Comparison of ENCODE assay signal across 16 mouse cellular contexts in genomic region chr6:146107117-146107832, GRCm38 (mm10).
DNase-seq lines count a peak whose midpoint lies in the region; ATAC-seq and TF ChIP-seq lines count a peak whose summit lies in the region.
"Had no signal": no experiment of that assay in that cellular context is flagged by ENCODE, and none has a peak within 500 bp of the region (broad histone marks: within the 10 kb centered on the region; RNA-seq: fewer than 3 reads in every experiment).

No protein-coding gene starts in this region.

- H3K79me2 ChIP-seq in CH12.LX (replicated peaks; ENCODE audit: control insufficient read depth, extremely low read depth, insufficient read depth, poor library complexity, severe bottlenecking): no peaks in the 10 kb centered on the region

- TF ChIP-seq CTCF in CH12.LX (conservative IDR thresholded peaks at IDR 0.05 in 1 of 2, IDR thresholded peaks at IDR 0.05 in 1 of 2; ENCODE audit: low read depth in 2 of 2, low read length in 2 of 2): no peak

- DNase-seq in thymus, postnatal 14 days: peak; percentile 8
- DNase-seq in thymus, postnatal 25 days: no peak
- DNase-seq in CH12.LX (ENCODE audit: extremely low read depth): peak; percentile 63
- DNase-seq in induced T-regulatory cell, adult 2 months (ENCODE audit: low read depth): peak; percentile 40
- no peak for DNase-seq in kidney, postnatal 25 days
- DNase-seq in left cerebral cortex, adult 9 months (ENCODE audit: low spot score in 2 of 2): no peak
- DNase-seq: cerebellum, postnatal 14 days; liver, embryonic 13.5 days had no signal

- TF ChIP-seq POLR2A in CH12.LX (IDR thresholded peaks at IDR 0.05; ENCODE audit: low read depth, low read length): no peak

- no peak overlapping the region for H3K4me2 ChIP-seq in CH12.LX (ENCODE audit: insufficient read depth, low read depth, poor library complexity, severe bottlenecking)
- no peak overlapping the region for H3K4me2 ChIP-seq in kidney, embryonic 16.5 days (replicated peaks; ENCODE audit: low read depth, low read length)
- H3K4me2 ChIP-seq: heart, embryonic 15.5 days; intestine, embryonic 15.5 days; limb, embryonic 12.5 days; liver, embryonic 13.5 days; midbrain, embryonic 12.5 days; stomach, embryonic 15.5 days had no signal

- no peak overlapping the region for H3K4me3 ChIP-seq in CH12.LX (replicated peaks in 1 of 3; ENCODE audit: low read depth in 2 of 3, low read length in 2 of 3, poor library complexity in 1 of 3)
- H3K4me3 ChIP-seq in kidney, embryonic 16.5 days (ENCODE audit: low read length): no peak overlapping the region
- H3K4me3 ChIP-seq: heart, embryonic 15.5 days; intestine, embryonic 15.5 days; left cerebral cortex, adult 2 months; limb, embryonic 12.5 days; liver, embryonic 13.5 days; midbrain, embryonic 12.5 days; stomach, embryonic 15.5 days had no signal

- H3K27ac ChIP-seq in CH12.LX (ENCODE audit: insufficient read depth, low read depth): no peak overlapping the region
- H3K27ac ChIP-seq in kidney, embryonic 16.5 days (ENCODE audit: low read length): no peak overlapping the region
- H3K27ac ChIP-seq: heart, embryonic 15.5 days; intestine, embryonic 15.5 days; left cerebral cortex, adult 2 months; limb, embryonic 12.5 days; liver, embryonic 13.5 days; midbrain, embryonic 12.5 days; stomach, embryonic 15.5 days had no signal

- H3K27me3 ChIP-seq in CH12.LX (replicated peaks): no peaks in the 10 kb centered on the region
- H3K27me3 ChIP-seq in kidney, embryonic 16.5 days (ENCODE audit: insufficient read depth, low read length): no peaks in the 10 kb centered on the region
- H3K27me3 ChIP-seq: heart, embryonic 15.5 days; intestine, embryonic 15.5 days; limb, embryonic 12.5 days; liver, embryonic 13.5 days; midbrain, embryonic 12.5 days; stomach, embryonic 15.5 days had no signal

- ATAC-seq in kidney, embryonic 16.5 days (ENCODE audit: low FRiP score, low TSS enrichment): no peak
- ATAC-seq: forebrain, embryonic 14.5 days; intestine, embryonic 15.5 days had no signal

- 77% methylated on average over 4 of the region's 4 CpGs for WGBS in kidney, embryonic 16.5 days

- dilution Hi-C loops in CH12.LX (cut with MboI; ENCODE audit: extremely low pct_ligation_motif_present, extremely low pct_unique_long_range_greater_than_20kb, low sequenced_read_pairs): no loop called here

- in situ Hi-C loops in CH12.LX (cut with MboI; ENCODE audit: low pct_ligation_motif_present, low pct_unique_long_range_greater_than_20kb, low sequenced_read_pairs): no loop called here

- no peak overlapping the region for H3K9ac ChIP-seq in CH12.LX (ENCODE audit: insufficient read depth, low read depth)
- no peak overlapping the region for H3K9ac ChIP-seq in kidney, embryonic 16.5 days (replicated peaks; ENCODE audit: low read length)
- H3K9ac ChIP-seq: heart, embryonic 15.5 days; intestine, embryonic 15.5 days; limb, embryonic 12.5 days; liver, embryonic 13.5 days; midbrain, embryonic 12.5 days; stomach, embryonic 15.5 days had no signal

- TF ChIP-seq EP300 in CH12.LX (IDR thresholded peaks at IDR 0.05; ENCODE audit: low read length): no peak; the same call in 1 of the 2 replicates

- TF ChIP-seq RAD21 in CH12.LX (IDR thresholded peaks at IDR 0.05; ENCODE audit: low read depth, low read length): no peak

- H3K4me1 ChIP-seq in CH12.LX (ENCODE audit: control insufficient read depth in 1 of 2, insufficient read depth in 2 of 2): peaks cover 10 to 45% of the 10 kb centered on the region in 2 experiments
- H3K4me1 ChIP-seq in kidney, embryonic 16.5 days (ENCODE audit: insufficient read depth, low read length): peaks cover 5% of the 10 kb centered on the region
- H3K4me1 ChIP-seq: heart, embryonic 15.5 days; intestine, embryonic 15.5 days; liver, embryonic 13.5 days; stomach, embryonic 15.5 days had no signal

- H3K9me3 ChIP-seq in CH12.LX (replicated peaks; ENCODE audit: low read length): peaks cover 4% of the 10 kb centered on the region
- 0 out of 2 replicates have a peak, but pooled peaks cover 4% of the 10 kb centered on the region for H3K9me3 ChIP-seq in kidney, embryonic 16.5 days (ENCODE audit: low read length)
- H3K9me3 ChIP-seq: heart, embryonic 15.5 days; intestine, embryonic 15.5 days; liver, embryonic 13.5 days; stomach, embryonic 15.5 days had no signal

- H3K36me3 ChIP-seq in CH12.LX (replicated peaks in 1 of 2; ENCODE audit: control insufficient read depth in 1 of 2, insufficient read depth in 1 of 2, low read length in 1 of 2): no peaks in the 10 kb centered on the region
- H3K36me3 ChIP-seq in kidney, embryonic 16.5 days (ENCODE audit: insufficient read depth, low read length): no peaks in the 10 kb centered on the region
- H3K36me3 ChIP-seq: heart, embryonic 15.5 days; intestine, embryonic 15.5 days; limb, embryonic 12.5 days; liver, embryonic 13.5 days; midbrain, embryonic 12.5 days; stomach, embryonic 15.5 days had no signal

TF ChIP-seq in CH12.LX, 34 proteins besides CTCF, POLR2A, EP300 and RAD21:
- TF ChIP-seq KAT2A (IDR thresholded peaks at IDR 0.05; ENCODE audit: insufficient replicate concordance, low read length) (no peak), POLR2AphosphoS2 (IDR thresholded peaks at IDR 0.05; ENCODE audit: low read depth, low read length) (no peak), USF1 (IDR thresholded peaks at IDR 0.05; ENCODE audit: low read depth, low read length) (no peak), SMC3 (IDR thresholded peaks at IDR 0.05; ENCODE audit: low read depth, low read length) (no peak), BHLHE40 (IDR thresholded peaks at IDR 0.05; ENCODE audit: low read depth, low read length) (no peak), MYC (IDR thresholded peaks at IDR 0.05; ENCODE audit: low read depth, low read length) (no peak), ZMIZ1 (IDR thresholded peaks at IDR 0.05; ENCODE audit: low read depth, low read length) (no peak), CHD1 (IDR thresholded peaks at IDR 0.05; ENCODE audit: low read depth, low read length) (no peak), UBTF (IDR thresholded peaks at IDR 0.05; ENCODE audit: low read depth, low read length) (no peak), ELF1 (IDR thresholded peaks at IDR 0.05; ENCODE audit: low read depth, low read length) (no peak), PAX5 (IDR thresholded peaks at IDR 0.05; ENCODE audit: low read length) (no peak), JUN (IDR thresholded peaks at IDR 0.05; ENCODE audit: insufficient read depth, low read depth, low read length) (no peak), JUND (conservative IDR thresholded peaks at IDR 0.05; ENCODE audit: low read depth, low read length) (no peak), CHD2 (IDR thresholded peaks at IDR 0.05; ENCODE audit: low read length) (no peak), E2F4 (IDR thresholded peaks at IDR 0.05; ENCODE audit: insufficient replicate concordance, low read depth, low read length) (no peak)

Comparison
In these comparisons a context has a peak if more than half of its experiments do, and no peak if none do; other contexts are left out.
1. DNase-seq: peak in thymus, postnatal 14 days (single experiment), CH12.LX (single experiment) and induced T-regulatory cell, adult 2 months (single experiment); none in thymus, postnatal 25 days (single experiment), kidney, postnatal 25 days (0 of 2) and left cerebral cortex, adult 9 months (0 of 2).